Mouse (Mus musculus) heart, adult 2 months (tissue): ENCODE results near the gene Agfg2.

ENCODE experiments used
- CTCF ChIP-seq: fragments of 200-600 bp; IDR thresholded peaks from 2 replicates; pipeline ENCODE4 v1.8.1; 2022; ENCODE audit warnings: antibody characterized with exemption, mild to moderate bottlenecking, moderate library complexity
- POLR2A ChIP-seq: fragments of 200-500 bp; IDR thresholded peaks from 2 replicates; pipeline ENCODE4 v1.6.1; 2011; ENCODE audit warnings: mild to moderate bottlenecking, low read depth, low read length, control low read depth; ENCODE audit not compliant: insufficient read depth

DNA sequence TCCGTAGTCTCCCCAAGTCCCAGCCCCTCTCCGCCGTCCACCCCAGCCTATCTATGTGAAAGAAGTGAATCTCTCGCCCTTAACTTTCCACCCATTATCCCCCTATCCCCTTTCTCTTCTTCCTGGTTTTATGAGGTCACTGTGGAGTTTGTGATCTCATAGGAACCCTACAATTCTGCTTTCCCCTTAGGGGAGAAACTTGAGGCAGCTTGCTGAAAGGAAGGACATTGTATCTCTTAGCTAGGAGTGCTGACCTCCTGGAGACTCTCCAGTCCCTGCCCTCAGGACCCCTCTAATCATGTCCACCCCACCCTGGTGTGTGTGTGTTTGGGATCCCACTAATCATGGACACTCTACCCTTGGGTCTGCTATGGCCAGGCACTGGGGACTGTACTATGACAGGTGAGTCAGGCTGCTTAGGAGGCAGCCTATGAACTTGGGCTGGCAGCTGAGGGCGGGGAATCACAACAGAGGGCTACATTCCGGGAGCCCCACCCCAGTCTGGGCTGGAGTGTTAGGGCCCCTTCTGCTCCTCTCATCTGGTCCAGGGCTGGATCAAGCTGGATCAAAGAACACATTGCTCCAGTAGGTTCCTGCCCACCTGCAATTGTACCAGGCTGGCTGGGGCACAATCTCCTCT is 54.5 kb downstream of the Agfg2 start:
- TF ChIP-seq POLR2A = no peak
- no peak for TF ChIP-seq CTCF
